15 mouse cellular contexts compared by ENCODE assay signal in genomic region chr13:78113978-78114377, GRCm38 (mm10).
"Had no signal": no experiment of that assay in that cellular context is flagged by ENCODE, and none has a peak within 500 bp of the region (broad histone marks: within the 10 kb centered on the region; RNA-seq: fewer than 3 reads in every experiment).

No protein-coding gene starts in this region.

- H3K9me3 ChIP-seq: kidney, embryonic 15.5 days; liver, embryonic 13.5 days; midbrain, embryonic 12.5 days; midbrain, embryonic 15.5 days; neural tube, embryonic 12.5 days; neural tube, embryonic 15.5 days had no signal

- H3K27me3 ChIP-seq: kidney, embryonic 15.5 days; liver, embryonic 13.5 days; midbrain, embryonic 12.5 days; midbrain, embryonic 15.5 days; neural tube, embryonic 12.5 days; neural tube, embryonic 15.5 days had no signal

- ATAC-seq: midbrain, embryonic 15.5 days had no signal

- H3K36me3 ChIP-seq: kidney, embryonic 15.5 days; liver, embryonic 13.5 days; midbrain, embryonic 12.5 days; midbrain, embryonic 15.5 days; neural tube, embryonic 12.5 days; neural tube, embryonic 15.5 days had no signal

- H3K4me1 ChIP-seq: kidney, embryonic 15.5 days; liver, embryonic 13.5 days; midbrain, embryonic 12.5 days; neural tube, embryonic 12.5 days; neural tube, embryonic 15.5 days had no signal

- H3K4me2 ChIP-seq: kidney, embryonic 15.5 days; liver, embryonic 13.5 days; midbrain, embryonic 12.5 days; midbrain, embryonic 15.5 days; neural tube, embryonic 12.5 days; neural tube, embryonic 15.5 days had no signal

- H3K4me3 ChIP-seq: kidney, embryonic 15.5 days; left cerebral cortex, adult 2 months; liver, embryonic 13.5 days; midbrain, embryonic 12.5 days; midbrain, embryonic 15.5 days; neural tube, embryonic 12.5 days; neural tube, embryonic 15.5 days had no signal

- DNase-seq: kidney, postnatal 10 days; kidney, postnatal 36 days; layer of hippocampus, postnatal 36 days; liver, embryonic 13.5 days; lung, adult 2 months; lung, postnatal 14 days; thymus, adult 18-20 months; thymus, postnatal 36 days had no signal

- H3K27ac ChIP-seq: kidney, embryonic 15.5 days; left cerebral cortex, adult 2 months; liver, embryonic 13.5 days; macrophage; midbrain, embryonic 12.5 days; midbrain, embryonic 15.5 days; neural tube, embryonic 12.5 days; neural tube, embryonic 15.5 days had no signal

- H3K9ac ChIP-seq: kidney, embryonic 15.5 days; liver, embryonic 13.5 days; midbrain, embryonic 12.5 days; midbrain, embryonic 15.5 days; neural tube, embryonic 12.5 days; neural tube, embryonic 15.5 days had no signal
